Mouse (Mus musculus): ENCODE measurements around the gene Ptn. TPM values are rescaled to one million over a fixed set of nuclear protein-coding genes. Genes with fewer than 3 reads are reported as not detected.

Gene Ptn
- polyA plus RNA-seq, 1 experiment = 1.5 TPM

- Histone ChIP-seq H3K27ac (replicated peaks; ENCODE audit: low read depth, low read length) (no peak overlapping the region), H3K4me3 (ENCODE audit: insufficient read depth, low read depth, low read length) (no peak overlapping the region), H3K4me1 (ENCODE audit: control insufficient read depth, insufficient read depth, insufficient read length, low read length) (no peaks in the 10 kb centered on the region)
These were observed 22.2 kb upstream of the Ptn start for GRCm38 (mm10) chr6:36832207-36832606.

GRCm38 (mm10) chr6:36830371-36830925 is 20.4 kb upstream of the Ptn start:
- H3K4me3 ChIP-seq (ENCODE audit: insufficient read depth, low read depth, low read length) = no peak overlapping the region
- no peaks in the 10 kb centered on the region for H3K4me1 ChIP-seq (ENCODE audit: control insufficient read depth, insufficient read depth, insufficient read length, low read length)
- H3K27ac ChIP-seq (replicated peaks; ENCODE audit: low read depth, low read length) = no peak overlapping the region

- no peak overlapping the region for H3K4me3 ChIP-seq (ENCODE audit: insufficient read depth, low read depth, low read length)
- H3K27ac ChIP-seq (replicated peaks; ENCODE audit: low read depth, low read length) = no peak overlapping the region
- no peaks in the 10 kb centered on the region for H3K4me1 ChIP-seq (ENCODE audit: control insufficient read depth, insufficient read depth, insufficient read length, low read length)
These were observed 9.7 kb upstream of the Ptn start for GRCm38 (mm10) chr6:36819784-36820050.

- no peak overlapping the region for H3K4me3 ChIP-seq (ENCODE audit: insufficient read depth, low read depth, low read length)
- H3K4me1 ChIP-seq (ENCODE audit: control insufficient read depth, insufficient read depth, insufficient read length, low read length) = no peaks in the 10 kb centered on the region
- no peak overlapping the region for H3K27ac ChIP-seq (replicated peaks; ENCODE audit: low read depth, low read length)
These were observed 9.2 kb upstream of the Ptn start for GRCm38 (mm10) chr6:36819019-36819783.

GRCm38 (mm10) chr6:36818281-36819018 is 8.4 kb upstream of the Ptn start:
- Histone ChIP-seq H3K27ac (replicated peaks; ENCODE audit: low read depth, low read length) (no peak overlapping the region), H3K4me1 (ENCODE audit: control insufficient read depth, insufficient read depth, insufficient read length, low read length) (no peaks in the 10 kb centered on the region), H3K4me3 (ENCODE audit: insufficient read depth, low read depth, low read length) (no peak overlapping the region)

GRCm38 (mm10) chr6:36816666-36817065 is 6.6 kb upstream of the Ptn start:
- Histone ChIP-seq H3K4me3 (ENCODE audit: insufficient read depth, low read depth, low read length) (no peak overlapping the region), H3K27ac (replicated peaks; ENCODE audit: low read depth, low read length) (no peak overlapping the region), H3K4me1 (ENCODE audit: control insufficient read depth, insufficient read depth, insufficient read length, low read length) (no peaks in the 10 kb centered on the region)

- Histone ChIP-seq H3K27ac (replicated peaks; ENCODE audit: low read depth, low read length) (no peak overlapping the region), H3K4me1 (ENCODE audit: control insufficient read depth, insufficient read depth, insufficient read length, low read length) (no peaks in the 10 kb centered on the region), H3K4me3 (ENCODE audit: insufficient read depth, low read depth, low read length) (no peak overlapping the region)
These were observed 6.0 kb upstream of the Ptn start for GRCm38 (mm10) chr6:36815992-36816391.

GRCm38 (mm10) chr6:36812666-36813515 is 2.9 kb upstream of the Ptn start:
- Histone ChIP-seq H3K4me3 (ENCODE audit: insufficient read depth, low read depth, low read length) (no peak overlapping the region), H3K4me1 (ENCODE audit: control insufficient read depth, insufficient read depth, insufficient read length, low read length) (no peaks in the 10 kb centered on the region), H3K27ac (replicated peaks; ENCODE audit: low read depth, low read length) (no peak overlapping the region)

- H3K4me3 ChIP-seq (ENCODE audit: insufficient read depth, low read depth, low read length) = no peak overlapping the region
- H3K27ac ChIP-seq (replicated peaks; ENCODE audit: low read depth, low read length) = no peak overlapping the region
- H3K4me1 ChIP-seq (ENCODE audit: control insufficient read depth, insufficient read depth, insufficient read length, low read length) = no peaks in the 10 kb centered on the region
These were observed 428 bp upstream of the Ptn start for GRCm38 (mm10) chr6:36810448-36810847.

- H3K27ac ChIP-seq (replicated peaks; ENCODE audit: low read depth, low read length) = no peak overlapping the region
- H3K4me3 ChIP-seq (ENCODE audit: insufficient read depth, low read depth, low read length) = no peak overlapping the region
- H3K4me1 ChIP-seq (ENCODE audit: control insufficient read depth, insufficient read depth, insufficient read length, low read length) = no peaks in the 10 kb centered on the region
These were observed 701 bp downstream of the Ptn start for GRCm38 (mm10) chr6:36809311-36809726.

GRCm38 (mm10) chr6:36808306-36809058 is 1.5 kb downstream of the Ptn start:
- no peak overlapping the region for H3K27ac ChIP-seq (replicated peaks; ENCODE audit: low read depth, low read length)
- no peaks in the 10 kb centered on the region for H3K4me1 ChIP-seq (ENCODE audit: control insufficient read depth, insufficient read depth, insufficient read length, low read length)
- no peak overlapping the region for H3K4me3 ChIP-seq (ENCODE audit: insufficient read depth, low read depth, low read length)

GRCm38 (mm10) chr6:36806906-36807305 is 3.1 kb downstream of the Ptn start:
- Histone ChIP-seq H3K4me1 (ENCODE audit: control insufficient read depth, insufficient read depth, insufficient read length, low read length) (no peaks in the 10 kb centered on the region), H3K27ac (replicated peaks; ENCODE audit: low read depth, low read length) (no peak overlapping the region), H3K4me3 (ENCODE audit: insufficient read depth, low read depth, low read length) (no peak overlapping the region)

- Histone ChIP-seq H3K4me3 (ENCODE audit: insufficient read depth, low read depth, low read length) (no peak overlapping the region), H3K4me1 (ENCODE audit: control insufficient read depth, insufficient read depth, insufficient read length, low read length) (no peaks in the 10 kb centered on the region), H3K27ac (replicated peaks; ENCODE audit: low read depth, low read length) (no peak overlapping the region)
These were observed 9.6 kb downstream of the Ptn start for GRCm38 (mm10) chr6:36800309-36800946.

GRCm38 (mm10) chr6:36797066-36797655 is 12.9 kb downstream of the Ptn start:
- no peaks in the 10 kb centered on the region for H3K4me1 ChIP-seq (ENCODE audit: control insufficient read depth, insufficient read depth, insufficient read length, low read length)
- no peak overlapping the region for H3K27ac ChIP-seq (replicated peaks; ENCODE audit: low read depth, low read length)

More at GRCm38 (mm10) chr6:36797066-36797655, 12.9 kb downstream of the Ptn start:
- no peak overlapping the region for H3K4me3 ChIP-seq (ENCODE audit: insufficient read depth, low read depth, low read length)

Data from brown adipose tissue, adult 24 weeks (tissue).